Mouse (Mus musculus) fibroblast of lung, adult 2 months (primary cell): ENCODE measurements around the gene Mrps14.

Source experiments
- DNase-seq: peaks from one replicate; pipeline ENCODE4 v3.0.0-alpha.2; 2011; ENCODE audit warnings: low read depth

The Mrps14 gene

GRCm38 (mm10) chr1:160194529-160195336, at the start of gene Mrps14:
Gene Mrps14, plus strand, starts transcription at chr1:160195215.
- DNase-seq, result peak; percentile 99

DNA sequence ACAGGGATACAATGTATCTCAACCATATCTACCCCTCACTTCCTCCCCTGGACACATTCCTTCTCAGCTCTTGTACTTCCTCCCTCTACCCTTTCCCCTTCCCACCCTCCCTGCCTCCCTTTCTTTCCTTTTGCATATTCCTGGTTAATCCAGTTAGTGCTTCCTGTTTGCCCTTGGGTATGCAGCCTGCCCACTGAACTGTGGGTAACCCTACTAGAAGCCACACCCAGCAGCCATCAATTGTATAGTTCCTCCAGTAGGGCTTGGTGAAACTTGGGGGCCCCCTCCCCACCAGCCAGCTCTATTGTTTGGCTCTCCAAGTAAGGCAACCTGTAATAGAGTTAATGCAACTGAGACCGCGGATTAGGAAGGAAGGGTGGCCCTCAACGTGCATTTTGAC, 49.4 kb upstream of the Mrps14 start:
- no peak for DNase-seq

DNA sequence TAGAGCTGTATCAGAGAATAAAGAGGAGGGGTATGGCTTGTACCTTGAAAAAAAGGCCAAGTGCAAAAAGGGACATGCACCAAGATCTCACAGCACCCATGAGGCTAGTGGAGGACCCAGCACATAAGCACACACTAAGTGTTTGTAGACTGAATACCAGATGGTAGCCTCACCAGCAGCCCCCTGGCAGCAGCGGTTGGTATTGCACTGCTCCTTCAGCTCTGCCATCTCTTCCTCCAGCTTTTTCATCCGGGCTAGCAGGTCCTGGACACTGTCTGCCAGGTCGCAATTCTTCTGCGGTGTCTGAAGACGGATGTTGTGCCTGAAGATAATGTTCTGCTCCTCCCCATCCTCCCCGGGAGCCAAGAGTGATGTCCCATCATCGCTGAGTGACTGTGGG, 47.7 kb upstream of the Mrps14 start:
- no peak for DNase-seq

- no peak for DNase-seq
Measured at GRCm38 (mm10) chr1:160149291-160149906, 45.6 kb upstream of the Mrps14 start.

DNA sequence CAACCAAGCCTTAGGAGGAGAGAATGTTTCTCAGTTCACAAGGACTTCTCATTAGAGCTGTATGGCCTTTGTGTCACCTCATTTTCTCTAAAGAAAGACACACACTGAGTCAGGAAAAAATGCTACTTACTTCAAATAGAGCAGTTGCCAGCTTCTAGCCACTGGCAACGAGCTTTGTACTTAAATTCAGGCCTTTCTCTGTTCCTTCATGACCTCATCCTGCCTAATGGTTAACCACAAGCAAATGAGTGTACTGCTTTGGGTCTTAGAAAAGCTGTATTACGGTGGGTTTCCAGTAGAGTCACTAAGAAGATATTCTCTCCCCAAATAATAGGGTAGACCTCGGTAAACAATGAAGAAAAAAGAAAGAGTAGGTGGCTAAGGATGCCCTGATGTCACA, 44.3 kb upstream of the Mrps14 start:
- DNase-seq, result no peak

DNA sequence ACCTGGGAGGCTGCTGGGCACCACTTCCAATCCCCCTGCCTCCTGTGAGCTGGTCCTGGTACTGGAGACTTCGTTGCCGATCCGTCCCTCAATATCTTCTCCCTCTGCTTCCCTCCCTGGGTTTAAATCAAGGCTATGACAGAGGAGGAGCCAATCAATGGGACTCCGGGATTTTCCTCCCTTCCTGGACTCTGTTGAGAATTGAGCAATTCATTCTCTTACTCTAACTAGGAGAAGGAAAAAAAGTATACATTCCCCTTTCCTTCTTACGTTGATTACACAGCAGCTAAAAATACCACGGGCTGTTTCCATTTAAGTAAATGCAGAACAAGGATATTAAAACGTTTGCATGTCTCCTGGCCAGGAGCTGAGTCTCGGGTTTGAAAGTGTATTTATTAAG, 41.5 kb upstream of the Mrps14 start, which contains the start of gene Tnn:
Gene Tnn (minus strand): TSS at position 101 of the 400 bp plus-strand sequence.
- no peak for DNase-seq

- no peak for DNase-seq
Measured at GRCm38 (mm10) chr1:160158190-160158589, 36.8 kb upstream of the Mrps14 start.

- DNase-seq, result no peak
Measured at GRCm38 (mm10) chr1:160166600-160166999, 28.4 kb upstream of the Mrps14 start.

DNA sequence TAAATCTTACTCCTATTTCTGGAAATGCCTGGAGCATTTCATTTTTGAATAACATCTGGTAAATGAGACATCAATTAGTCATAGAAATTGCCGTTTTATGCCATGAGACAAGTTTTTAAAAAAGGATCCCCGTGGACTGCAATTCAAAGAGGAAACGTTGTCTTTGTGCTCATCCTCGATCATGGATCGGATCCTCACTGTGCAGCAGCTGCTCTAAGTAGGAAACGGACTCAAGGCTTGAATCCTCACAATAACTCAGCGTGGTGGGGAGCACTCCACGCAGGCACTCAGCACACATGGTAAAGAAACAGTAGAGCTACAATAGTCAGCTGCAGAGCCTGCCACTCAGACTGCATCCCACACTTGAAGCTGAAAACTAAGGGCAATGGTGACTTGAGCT, 18.1 kb upstream of the Mrps14 start:
- no peak for DNase-seq

DNA sequence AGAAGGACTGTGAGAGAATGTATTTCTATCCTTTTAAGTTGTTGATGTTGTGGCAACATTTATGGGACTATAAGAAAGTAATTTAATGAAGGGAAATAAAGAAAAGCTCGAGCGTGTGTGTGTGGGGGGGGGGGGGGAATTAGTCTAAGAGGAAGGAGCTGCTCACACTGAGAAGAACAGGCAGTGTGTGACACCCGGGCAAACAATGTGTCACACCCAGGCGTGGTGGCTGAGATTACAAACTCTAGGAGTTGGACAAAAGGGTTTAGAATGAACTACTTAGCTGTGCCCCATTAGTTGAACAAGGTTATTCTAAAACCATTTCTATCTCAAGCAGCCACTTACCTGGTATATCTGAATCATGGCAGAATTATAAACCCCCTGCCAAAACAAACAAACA, 13.8 kb upstream of the Mrps14 start:
- DNase-seq, result no peak

- peak; percentile 46 for DNase-seq
Measured at GRCm38 (mm10) chr1:160184506-160184905, 10.5 kb upstream of the Mrps14 start.

- DNase-seq, result no peak
Measured at GRCm38 (mm10) chr1:160195337-160195663, 285 bp downstream of the Mrps14 start.

GRCm38 (mm10) chr1:160205486-160205885, 10.5 kb downstream of the Mrps14 start:
- DNase-seq, result no peak

DNA sequence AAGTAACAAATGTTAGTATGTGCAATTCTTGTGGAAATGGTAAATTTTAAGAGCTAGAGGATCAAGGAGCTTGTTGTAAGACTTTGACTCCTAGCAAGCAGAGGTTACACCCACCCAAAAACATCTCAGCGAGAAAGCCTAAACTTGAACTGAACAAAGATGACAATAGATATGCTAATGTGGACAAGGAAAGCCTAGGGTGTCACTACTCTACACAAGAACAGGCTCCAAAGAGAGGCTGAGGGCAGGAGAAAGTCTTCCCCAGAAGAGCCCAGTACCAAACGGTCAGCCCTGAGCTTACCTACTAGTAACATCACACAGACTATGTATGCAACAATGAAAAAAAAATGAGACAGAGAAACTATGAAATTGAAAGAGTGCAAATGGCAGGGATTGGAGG, 14.8 kb downstream of the Mrps14 start:
- DNase-seq, result no peak

- DNase-seq, result no peak
Measured at GRCm38 (mm10) chr1:160210566-160210965, 15.6 kb downstream of the Mrps14 start.

DNA sequence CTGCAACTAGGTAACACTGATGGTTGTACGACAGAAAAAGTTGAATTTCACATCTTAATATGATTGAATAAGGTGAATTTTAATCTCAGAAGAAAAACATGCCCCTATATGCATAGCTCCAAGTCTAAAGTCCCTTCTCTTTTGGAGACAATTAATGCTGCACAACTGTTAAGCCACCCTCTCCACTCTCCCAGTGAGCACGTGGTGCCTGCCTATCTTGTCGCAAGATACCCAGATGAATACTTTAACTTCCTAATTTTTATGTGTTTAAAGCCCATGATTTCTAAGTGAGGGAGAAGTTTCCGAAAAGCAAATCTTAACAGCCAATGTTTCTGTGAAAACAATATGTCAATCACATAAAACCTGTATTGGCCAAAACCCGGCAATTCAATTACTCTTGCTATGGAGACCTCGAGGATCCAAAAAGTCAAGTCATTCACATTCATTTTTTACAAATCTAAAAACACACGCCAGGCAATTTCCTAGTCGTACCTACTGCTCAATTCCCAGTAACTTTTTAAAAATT, 16.6 kb downstream of the Mrps14 start:
- no peak for DNase-seq

DNA sequence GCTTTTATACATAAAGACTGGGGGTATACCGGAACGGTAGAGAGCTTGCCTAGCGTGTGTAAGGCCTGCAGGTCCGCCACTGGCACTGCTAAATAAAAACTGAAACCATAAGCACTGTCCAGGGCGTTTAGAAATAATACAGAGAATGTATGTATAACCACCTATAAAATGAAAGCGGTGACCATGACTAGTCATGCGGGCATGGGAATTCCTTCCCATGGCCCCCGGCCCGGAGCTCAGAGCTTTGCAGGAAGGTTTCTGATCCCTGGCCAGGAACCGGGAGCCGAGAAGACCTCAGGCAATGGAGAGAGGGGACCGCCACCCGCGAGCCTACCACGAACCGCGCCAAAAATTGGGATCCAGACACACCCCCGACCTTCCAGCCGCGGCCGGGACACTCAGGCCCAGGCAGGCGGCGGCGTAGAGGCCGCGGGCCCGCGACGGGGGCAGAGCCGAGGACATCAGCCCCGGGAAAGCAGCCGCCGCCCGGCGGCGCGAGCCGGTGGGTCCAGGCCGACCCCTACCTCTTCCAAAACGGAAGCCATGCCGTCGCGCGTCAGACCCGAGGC, 17.2 kb downstream of the Mrps14 start:
- DNase-seq, result no peak

- DNase-seq, result peak; percentile 97
Measured at GRCm38 (mm10) chr1:160212703-160213669, 18.0 kb downstream of the Mrps14 start, which contains the start of gene Cacybp. Gene Cacybp, minus strand, starts transcription at chr1:160212875.

DNA sequence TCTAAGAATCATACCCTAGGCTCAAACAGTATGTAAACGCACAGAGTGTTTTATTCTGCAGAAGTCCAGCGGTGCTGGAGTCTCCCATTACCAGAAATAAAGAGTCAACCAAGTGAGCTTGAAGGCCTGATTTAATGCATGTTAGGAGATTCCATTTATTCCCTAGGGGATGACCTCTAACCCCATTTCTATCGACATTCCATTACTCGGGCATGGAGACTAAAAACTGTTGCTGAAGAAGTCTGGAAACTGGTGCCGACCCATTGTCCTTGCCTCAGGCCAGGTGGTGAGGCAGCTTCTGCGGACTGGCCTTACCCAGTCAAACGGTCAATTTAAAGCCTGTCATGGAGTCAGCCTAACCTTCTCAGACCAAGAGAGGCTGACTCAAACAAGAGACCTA, 19.2 kb downstream of the Mrps14 start:
- DNase-seq, result no peak

- no peak for DNase-seq
Measured at GRCm38 (mm10) chr1:160217898-160218297, 22.9 kb downstream of the Mrps14 start.

DNA sequence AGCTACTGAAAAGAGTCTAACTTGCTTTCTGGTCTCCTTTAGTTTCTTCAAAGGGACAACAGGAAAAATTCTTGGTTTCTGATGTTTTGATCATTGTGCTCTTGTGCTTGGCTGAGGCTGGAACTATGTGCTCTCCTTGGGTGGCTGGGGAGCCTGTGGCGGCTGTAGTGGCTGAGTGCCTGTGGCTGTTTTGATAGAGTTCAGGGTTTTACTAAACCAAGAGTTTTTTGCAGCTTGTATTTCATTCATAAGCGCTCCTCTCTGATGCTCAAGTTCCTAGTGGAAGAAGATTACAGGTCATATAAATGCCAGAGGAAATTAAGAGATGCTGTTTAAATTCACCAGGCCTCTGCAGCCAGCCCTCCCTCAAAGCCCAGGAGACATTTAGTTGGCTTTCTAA, 29.1 kb downstream of the Mrps14 start:
- DNase-seq, result no peak

GRCm38 (mm10) chr1:160227196-160227595, 32.2 kb downstream of the Mrps14 start:
- DNase-seq, result no peak
